Mouse (Mus musculus) right cerebral cortex, postnatal 36 days (tissue): Measurements from ENCODE around the gene Prkaa1.
A peak's percentile ranks its signal among the peaks of the same experiment; 100 is the strongest.

Experiments
- DNase-seq, 2 experiments: peaks; one replicate each; pipeline ENCODE4 v3.0.0; 2022; ENCODE audit warnings: low spot score in 2 of 2, mixed read lengths in 1 of 2

Gene Prkaa1

DNA sequence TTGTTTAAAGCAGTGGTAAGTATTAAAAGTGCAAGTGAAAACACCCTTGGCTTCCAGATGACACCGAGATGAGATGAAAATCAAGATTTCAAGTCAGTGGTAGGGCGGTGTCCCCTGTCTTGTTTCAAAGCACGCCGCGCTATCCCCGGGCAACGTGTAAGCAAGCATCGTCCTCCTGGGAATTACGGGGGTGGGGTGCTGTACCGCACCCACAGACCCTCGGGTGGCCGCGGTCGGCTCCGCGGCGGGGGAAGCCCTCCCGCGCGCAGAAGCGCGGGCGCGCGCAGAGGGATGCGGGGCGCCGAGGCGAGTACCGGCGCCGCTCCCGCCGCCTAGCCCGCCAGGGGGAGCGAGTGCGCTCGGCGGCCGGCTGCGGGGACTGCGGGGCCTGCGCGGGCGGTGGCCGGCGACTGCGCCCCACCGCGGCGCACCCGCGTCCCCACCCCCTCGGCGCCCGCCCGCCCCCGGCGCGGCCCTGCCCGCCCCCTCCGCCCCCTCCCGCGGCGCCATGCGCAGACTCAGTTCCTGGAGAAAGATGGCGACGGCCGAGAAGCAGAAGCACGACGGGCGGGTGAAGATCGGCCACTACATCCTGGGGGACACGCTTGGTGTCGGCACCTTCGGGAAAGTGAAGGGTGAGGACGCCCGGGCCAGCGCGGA, at the start of gene Prkaa1:
TSS of gene Prkaa1 (plus strand) at position 501 of the 660 bp plus-strand sequence.
- DNase-seq, result peak; percentile 34 to 44

DNA sequence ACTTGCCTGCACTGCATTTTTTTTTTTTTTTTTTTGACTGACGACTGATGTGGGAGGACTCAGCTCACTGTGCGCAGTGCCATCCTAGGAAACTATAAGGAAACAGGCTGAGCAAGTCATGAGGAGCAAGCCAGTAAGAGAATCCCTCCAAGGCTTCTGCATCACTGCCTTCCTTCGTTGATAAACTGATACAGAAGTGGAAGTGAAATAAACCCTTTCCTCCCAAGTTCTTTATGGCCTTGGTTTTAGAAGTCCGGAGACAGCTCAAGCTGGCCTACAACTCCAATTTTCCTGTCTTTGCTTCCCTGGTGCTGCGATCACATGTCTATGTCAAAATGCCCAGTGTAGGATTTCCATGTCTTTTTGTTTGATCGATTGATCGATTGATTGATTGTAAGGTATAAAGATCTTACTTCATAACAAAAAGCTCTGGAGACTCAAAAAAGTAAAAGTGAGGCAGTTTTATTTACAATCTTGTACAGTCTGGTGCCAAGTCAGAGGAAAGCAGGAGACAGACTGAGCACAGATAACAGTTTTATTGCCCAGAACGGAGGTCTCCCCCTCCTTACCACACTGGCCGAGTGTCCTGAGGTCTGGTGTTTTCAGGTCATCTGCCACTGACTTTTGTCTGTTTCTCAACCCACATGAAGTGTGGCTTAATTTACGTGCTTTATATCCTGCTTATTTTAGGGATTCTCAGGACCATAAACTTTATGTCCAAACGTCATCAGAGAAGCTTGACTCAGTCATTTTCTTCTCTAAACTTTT, 47.9 kb upstream of the Prkaa1 start:
- DNase-seq, result no peak

DNA sequence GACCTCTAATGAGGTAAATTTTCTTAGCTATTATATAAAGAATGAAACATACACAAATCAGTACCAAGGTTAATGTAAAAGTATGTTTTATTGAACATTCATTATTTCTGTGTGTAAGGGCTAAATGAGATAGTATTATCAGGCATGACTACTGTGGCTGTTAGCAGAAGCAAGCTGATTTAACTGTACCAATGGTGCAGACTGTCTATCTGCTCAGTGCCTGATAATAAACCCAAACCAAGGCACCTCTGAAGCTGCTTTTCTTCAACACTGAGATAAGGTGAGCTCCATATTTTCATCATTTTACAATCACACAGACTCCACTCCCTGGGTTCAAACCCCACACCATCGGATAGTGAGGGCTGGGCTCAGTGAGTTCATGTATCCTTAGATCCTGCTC, 46.3 kb upstream of the Prkaa1 start:
- no peak for DNase-seq

DNA sequence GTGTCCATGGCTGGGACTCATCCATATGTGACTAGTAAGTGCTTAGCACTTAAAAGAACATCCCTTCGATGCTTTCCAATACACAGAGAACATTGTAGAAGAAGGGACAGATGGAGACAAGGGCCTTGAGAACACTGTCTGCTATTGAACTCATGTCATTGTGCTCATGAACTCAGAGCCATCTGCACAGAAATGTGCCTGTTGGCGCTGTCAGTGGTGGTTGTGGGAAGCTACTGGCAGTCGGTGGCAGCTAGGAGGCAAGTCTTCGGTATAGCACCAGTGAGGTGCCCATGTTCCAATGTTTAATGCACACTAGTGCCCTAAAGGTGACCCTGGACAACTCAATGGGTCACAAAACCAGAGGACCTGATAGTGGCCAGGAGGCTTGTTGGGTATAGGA, 41.3 kb upstream of the Prkaa1 start:
- no peak for DNase-seq

DNA sequence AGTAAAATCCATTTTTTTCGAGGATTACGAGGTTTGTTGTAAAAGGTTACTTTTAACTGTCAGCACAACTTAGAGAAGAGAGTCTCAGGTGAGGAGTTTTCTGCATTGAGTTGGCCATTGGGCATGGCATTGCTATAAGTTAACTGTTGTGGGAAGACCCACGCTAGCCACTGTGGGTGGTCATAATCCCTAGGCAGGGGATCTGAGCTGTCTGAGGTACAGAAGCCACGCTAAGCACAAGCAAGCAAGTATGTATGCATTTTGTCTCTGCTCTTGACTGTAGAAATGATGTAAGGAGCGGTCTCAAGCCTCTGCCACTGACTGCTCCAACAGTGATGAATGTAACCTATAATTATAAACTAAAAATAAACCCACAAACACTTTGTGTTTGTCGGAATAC, 37.8 kb upstream of the Prkaa1 start:
- no peak for DNase-seq

DNA sequence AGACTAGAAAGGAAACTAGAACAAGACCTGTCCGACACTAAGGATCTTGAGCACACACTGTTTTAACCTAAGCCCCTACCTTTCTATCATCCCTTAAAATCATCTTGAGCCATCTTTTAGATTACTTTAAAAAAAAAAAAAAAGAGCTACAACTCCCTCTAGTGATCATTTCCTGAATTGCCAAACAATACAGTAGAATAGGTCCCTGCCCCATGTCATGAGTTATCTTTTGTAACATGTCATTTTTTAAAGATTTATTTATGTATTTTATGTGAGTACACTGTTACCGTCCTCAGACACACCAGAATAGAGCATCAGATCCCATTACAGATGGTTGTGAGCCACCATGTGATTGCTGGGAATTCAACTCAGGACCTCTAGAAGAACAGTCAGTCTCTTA, 37.4 kb upstream of the Prkaa1 start:
- DNase-seq, result no peak

DNA sequence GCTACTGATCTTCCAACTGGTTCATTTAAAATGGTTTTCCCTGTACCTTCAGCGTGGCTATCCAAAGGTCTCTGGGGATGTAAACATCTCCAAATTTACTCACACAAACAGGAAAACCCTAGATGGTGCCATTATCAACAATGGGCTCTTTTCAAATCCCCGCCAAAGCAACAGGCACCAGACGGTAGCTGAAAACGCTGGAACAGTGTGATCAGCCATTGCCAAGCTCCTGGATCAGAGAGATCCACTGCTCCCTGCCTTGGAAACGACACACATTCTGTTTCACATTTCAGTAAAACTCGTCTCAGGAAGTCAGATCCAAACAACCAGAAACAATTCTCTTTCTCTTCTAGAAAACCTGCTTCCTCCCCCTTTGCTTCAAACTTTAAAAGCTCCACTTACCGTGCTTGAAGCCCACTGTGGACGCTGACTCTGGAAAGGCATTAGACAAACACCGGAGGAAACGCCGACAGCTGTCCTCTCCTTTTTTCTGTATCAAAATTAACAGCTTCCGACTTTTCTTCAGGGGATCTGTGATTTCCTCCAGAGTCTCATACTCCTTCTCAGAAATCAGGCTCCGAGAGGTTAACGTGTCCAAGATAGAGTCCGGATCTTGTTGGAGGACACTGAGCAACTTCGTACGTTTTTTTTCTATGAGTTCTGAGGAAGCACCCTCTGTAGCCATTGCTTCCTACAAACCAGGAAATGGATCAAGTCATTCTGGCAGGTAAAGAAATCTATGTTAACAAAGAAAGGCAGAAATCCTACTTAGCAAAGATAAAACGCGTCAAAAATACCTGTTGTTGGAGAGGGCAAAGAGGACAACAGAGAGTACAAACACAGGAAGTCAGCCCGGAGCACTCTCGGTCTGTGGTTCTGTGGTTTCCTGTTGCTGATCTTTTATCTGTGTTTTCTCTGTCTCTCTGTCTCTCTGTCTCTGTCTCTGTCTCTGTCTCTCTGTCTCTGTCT, 35.7 kb upstream of the Prkaa1 start, which contains the start of gene Card6:
TSS of gene Card6 (minus strand) at position 854 of the 969 bp plus-strand sequence.
- DNase-seq, result no peak

DNA sequence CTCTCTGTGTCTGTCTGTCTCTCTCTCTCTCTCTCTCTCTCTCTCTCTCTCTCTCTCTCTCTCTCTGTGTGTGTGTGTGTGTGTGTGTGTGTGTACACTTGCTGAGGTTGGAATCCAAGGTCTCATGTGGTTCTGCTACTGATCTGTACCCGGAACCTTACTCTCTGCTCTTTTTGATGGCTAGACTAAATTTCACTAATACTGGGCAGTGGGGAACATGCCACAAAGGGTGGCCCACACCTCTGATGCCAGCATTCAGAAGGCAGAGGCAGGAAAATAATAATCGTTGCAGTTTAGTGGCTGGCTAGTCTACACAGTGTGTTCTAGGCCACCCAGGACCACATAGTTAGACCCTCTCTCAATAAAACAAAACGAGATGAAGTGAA, 35.0 kb upstream of the Prkaa1 start:
- DNase-seq, result no peak

DNA sequence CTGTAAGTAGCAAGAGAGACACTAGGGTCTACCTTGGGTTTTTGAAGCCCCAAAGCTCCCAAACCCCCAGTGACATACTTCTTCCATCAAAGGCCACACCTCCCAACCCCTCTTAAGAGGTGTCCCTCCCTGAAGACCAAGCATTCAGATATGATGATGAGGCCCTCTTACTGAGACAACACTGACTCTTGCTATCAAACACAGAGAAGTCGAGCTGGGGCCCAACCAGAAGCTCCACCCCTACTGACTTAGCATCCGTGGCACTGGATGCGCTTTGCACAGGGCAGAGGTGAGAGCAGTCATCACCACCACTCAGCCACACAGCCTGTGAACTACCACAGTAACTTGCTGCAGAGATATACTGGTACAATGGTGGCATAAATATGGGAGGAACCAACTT, 31.0 kb upstream of the Prkaa1 start:
- no peak for DNase-seq

DNA sequence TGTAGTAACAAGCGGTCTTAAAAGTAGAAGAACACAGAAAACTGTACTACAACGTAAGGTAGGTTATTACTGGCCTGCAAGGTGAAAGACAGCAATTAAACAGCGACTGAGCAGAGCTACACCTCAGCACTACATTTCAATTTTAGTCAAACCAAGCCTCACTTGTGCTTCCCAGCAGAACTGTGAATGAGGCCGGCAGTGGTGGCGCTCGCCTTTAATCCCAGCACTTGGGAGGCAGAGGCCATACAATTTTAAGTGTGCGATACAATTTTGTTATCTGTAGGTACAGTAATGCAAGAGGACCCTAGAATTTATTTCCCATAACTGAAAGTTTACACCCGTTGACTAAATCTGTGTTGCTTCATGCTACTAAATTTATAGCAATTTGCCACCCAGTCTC, 28.5 kb upstream of the Prkaa1 start:
- no peak for DNase-seq

DNA sequence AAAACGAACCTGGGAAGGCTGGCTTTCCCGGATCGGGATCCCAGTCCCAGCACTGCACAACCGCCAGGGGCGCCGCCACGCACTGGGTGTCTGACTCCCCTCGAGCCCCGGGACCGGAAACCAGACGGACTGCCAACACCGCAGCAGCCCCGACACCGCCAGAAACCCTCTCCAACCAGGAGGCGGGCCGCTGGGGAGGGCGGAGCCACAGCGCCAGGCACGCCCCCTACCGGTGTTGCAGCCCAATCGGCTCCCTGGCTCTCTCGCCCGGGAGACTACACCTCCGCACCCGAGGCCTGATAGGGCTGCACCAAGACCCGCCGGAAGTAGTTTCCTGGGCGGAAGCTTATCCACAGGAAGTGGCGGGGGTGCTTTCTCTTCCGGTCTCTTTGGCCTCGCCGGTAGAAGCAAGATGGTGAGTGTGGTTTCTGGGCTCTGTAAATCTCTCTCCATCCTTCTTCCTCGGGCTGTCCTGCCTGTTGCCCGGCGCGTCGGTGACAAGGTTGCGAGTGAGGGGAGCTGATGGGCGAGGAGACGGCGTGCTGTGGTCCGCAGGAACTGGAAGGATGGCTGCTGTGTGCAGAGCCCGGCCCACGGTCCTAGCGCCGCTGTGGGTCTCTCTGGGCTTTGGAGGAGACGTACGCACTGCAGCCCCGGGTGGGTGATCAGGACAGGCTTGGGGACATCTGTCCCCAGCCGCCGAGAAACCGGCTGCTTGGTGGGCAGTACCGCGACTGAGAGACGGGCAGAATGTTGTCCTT, 27.2 kb upstream of the Prkaa1 start, which contains the start of gene Rpl37:
TSS of gene Rpl37 (plus strand) at position 376 of the 761 bp plus-strand sequence.
- peak; percentile 98 to 99 for DNase-seq

DNA sequence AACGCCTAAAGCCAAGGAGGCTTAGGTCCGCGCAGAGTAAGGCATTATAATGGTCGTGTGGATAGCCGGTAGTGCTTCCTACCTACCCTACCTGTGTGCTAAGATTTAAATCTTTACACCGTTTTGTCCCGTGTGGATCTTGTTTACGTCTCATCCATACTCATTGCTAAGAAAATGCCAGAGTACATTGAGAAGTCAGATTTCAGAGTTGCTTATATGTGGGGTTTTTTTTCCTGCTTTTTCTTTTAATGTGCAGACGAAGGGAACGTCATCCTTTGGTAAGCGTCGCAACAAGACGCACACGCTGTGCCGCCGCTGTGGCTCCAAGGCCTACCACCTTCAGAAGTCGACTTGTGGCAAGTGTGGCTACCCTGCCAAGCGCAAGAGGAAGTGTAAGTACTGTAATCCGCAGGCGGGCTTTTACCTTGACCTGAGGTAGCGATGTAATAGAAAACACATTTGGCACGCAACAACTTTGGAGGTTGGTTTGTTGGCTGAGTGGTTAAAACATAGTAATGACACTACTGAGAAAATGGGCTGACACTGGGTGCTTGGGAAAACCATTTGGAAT, 26.5 kb upstream of the Prkaa1 start:
- DNase-seq, result no peak

DNA sequence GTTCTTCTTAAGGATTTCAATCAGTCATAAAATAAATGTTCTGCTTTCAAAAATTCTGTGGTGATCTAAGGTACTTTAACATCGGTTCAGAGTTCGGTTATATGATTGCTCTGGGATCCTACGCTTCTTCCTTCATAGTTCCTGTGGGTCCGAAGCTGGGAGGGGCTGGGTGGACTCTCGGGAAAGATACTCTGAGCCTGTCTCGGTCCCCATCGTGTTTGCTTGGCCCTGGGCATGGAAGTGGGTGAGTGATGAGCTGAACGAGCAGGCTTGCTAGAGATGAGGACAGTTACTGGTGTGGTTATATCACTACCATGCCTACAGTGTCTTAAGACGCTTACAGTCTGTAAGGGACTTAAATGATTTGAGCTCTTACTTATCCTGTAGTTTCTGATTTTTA, 25.0 kb upstream of the Prkaa1 start:
- no peak for DNase-seq

DNA sequence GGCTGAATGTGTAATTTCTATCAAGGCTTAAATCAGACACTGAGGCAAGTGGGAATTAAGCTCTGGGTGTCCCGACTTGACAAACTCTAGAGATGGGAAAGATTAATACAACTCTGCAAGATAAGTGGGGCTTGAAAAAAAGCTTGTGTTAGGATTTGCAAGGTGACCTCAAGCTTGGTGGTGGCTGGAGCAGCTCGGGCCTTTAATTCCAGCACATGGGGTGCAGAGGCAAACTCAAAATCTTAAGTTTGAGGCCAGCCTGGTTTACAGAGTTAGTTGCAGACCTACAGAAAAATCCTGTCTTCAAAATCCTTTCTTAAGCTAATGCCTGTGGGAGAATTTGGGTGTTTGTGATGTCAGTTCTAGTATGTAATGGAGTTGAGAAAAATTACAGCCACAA, 24.5 kb upstream of the Prkaa1 start:
- no peak for DNase-seq

DNA sequence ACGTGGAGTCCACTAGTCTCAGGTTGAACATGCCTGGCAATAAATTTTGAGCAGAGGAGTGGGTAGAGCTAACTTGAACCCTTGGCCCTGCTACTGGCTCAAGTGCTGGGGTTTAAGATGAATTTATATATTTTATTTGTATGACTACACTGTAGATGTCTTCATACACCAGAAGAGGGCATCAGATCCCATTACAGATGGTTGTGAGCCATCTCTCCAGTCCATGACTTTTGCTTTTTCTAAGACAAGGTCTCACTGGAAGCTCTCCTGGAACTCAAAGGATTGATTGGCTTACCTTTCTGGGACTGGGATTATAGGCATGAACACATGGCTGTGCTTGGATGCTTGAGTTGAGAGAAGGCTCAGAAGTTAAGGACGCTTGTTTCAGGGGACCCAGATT, 24.0 kb upstream of the Prkaa1 start:
- no peak for DNase-seq

DNA sequence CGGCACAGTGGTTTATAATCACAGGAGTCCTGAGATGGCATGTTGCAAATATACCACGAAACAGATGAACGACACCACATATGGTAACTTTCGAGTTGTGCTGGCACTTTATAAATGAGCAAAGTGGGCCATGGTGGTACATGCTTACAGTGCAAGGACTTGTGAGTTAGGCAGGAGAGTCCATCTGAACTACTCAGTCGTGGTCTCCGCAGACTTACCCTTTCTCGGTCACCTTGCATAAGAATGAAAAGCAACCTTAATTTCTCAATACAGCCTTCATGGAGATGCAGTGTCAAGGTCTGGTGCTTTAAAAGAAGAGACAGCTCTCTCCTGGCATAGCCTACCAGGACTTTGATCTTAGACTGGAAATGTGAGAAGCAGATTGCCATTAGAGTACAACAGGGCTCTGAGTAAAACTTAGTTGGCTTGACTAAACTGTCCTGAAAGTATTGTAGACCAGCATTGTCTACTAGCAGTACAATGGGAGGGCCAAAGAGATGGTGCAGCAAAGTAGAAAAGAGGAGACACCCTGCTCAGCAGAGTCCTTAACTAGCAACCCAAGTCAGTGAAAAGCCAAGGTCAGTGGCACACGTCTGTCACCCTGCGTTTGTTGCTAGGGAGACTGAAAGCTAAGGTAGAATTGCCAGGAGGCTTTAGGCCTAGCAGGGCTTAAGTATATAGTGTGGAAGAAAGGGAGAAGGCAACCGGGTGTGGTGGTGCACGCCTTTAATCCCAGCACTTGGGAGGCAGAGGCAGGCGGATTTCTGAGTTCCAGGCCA, 21.9 kb upstream of the Prkaa1 start:
- DNase-seq, result no peak

DNA sequence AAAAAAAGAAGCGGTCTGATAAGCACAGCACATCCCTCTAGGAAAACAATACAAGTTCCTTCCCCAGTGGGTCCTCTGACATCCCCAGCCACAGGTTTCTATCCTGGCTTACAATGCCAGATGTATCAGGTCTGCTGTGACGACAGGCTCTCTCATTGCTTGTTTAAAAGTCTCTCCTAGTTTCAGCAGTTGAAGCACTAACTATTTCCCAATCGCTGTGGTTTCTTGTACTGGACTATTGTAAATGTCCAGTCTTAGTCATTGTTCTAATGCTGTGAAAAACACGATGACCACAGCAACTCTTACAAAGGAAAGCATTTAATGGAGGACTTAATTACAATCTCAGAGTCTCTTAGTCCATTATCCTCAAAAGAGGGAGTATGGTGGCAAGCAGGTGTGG, 17.2 kb upstream of the Prkaa1 start:
- no peak for DNase-seq

DNA sequence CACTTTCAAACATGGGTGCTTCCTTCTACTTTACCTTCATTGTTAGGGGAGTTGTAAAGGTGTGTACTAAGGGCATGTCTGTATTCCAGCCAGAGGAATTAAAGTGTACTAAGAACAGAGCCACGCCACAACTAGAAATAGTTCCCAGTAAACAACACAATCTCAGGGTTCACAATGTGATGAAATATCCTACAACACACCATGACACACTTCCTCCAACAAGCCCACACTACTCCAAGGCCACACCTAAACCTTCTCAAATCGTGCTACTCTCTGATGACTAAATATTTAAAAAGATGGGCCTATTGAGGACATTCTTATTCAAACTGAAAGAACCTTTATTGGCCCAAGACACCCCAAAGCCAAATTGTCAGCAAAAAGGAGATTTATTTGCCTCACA, 16.2 kb upstream of the Prkaa1 start:
- DNase-seq, result no peak

DNA sequence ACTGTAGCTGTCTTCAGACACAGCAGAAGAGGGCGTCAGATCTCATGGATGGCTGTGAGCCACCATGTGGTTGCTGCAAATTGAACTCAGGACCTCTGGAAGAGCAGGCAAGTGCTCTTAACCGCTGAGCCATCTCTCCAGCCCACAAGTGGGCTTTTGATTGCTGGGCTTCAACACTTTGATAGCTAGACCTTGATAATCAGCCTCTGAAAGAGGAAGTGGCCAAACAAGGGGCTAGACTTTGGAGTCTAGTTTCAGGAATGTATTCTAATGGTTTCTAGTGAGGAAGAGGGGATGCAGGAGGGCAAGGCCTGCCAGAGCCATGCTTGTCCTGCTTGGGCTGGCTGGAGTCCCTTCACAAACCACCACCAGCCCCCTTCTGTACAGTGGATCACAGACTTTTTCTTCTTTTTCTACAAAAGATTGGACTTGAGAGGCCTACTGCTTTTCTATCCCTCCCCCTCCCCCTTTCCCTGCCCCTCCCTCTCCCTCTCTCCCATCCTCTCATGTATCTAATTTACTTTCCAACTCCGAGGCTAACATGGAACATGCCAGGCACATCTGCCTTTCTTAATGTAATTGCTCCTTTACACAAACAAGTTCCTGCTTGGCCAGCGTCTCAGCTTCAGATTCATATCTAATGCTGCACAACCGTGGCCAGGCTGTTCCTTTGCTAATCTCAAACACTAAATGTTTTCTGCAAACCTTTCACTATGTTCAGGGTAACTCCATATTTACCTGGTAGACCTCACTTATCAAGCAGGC, 15.3 kb upstream of the Prkaa1 start:
- no peak for DNase-seq
